Mouse (Mus musculus): Measurements from ENCODE around the gene 4932438A13Rik. TPM values are rescaled to one million over a fixed set of nuclear protein-coding genes. Genes with fewer than 3 reads are reported as not detected.

The 4932438A13Rik gene
- 45.0 and 53.4 TPM in 2 replicates for polyA plus RNA-seq (2015; fragmentation: Nextera tagmentation; extraction: Ambion mirVana)

DNA sequence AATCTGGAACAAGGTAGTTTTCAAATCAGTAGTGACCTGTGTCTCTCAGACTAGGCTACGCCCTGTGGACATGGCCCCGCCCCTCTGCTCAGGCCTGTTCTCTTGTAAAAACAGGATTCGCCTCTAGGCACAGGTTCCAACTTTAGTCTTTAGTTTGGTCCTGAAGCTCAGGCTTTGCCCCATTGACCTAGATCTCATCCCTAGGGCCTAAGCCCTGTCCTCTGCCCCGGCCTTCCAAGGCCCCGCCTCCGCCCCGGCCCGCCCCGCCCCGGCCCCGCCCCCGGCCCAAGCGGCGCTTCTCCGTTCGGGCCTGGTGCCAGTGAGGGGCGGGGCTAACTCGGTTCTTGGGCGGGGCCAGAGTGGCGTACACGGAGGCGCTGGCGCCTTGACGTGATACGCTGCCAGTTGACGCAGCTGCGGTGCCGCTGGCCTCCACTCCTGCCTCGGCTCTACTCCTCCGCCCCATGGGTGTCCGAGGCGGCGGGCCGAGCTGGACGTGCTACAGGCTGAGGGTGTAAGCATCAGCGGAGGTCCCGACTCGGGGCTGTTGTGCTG, at the start of gene 4932438A13Rik:
TSS of gene 4932438A13Rik (plus strand) at position 384 of the 555 bp plus-strand sequence.
- WGBS, result under 1% methylated on average over 38 of the region's 38 CpGs
- Histone ChIP-seq H3K27ac (ENCODE audit: low read length) (peak within 1 kb of the TSS; percentile 89), H3K9ac (replicated peaks; ENCODE audit: low read length) (peak within 1 kb of the TSS; percentile 86), H3K27me3 (ENCODE audit: insufficient read depth, low read length) (no peaks in the 10 kb centered on the region), H3K36me3 (ENCODE audit: insufficient read depth, low read length) (peaks cover 11% of the 10 kb centered on the region), H3K4me3 (ENCODE audit: low read length) (peak within 1 kb of the TSS; percentile 89), H3K9me3 (ENCODE audit: low read length) (no peaks in the 10 kb centered on the region; the same call in 1 of the 2 replicates), H3K4me2 (replicated peaks; ENCODE audit: low read depth, low read length) (peak within 1 kb of the TSS; percentile 62), H3K4me1 (ENCODE audit: insufficient read depth, low read length) (peaks cover 4% of the 10 kb centered on the region; the same call in 1 of the 2 replicates)
- ATAC-seq (ENCODE audit: low FRiP score, low TSS enrichment), result peak; percentile 99

- WGBS, result 93% methylated on average over 5 of the region's 5 CpGs
- H3K36me3 ChIP-seq (ENCODE audit: insufficient read depth, low read length), result no peaks in the 10 kb centered on the region
- no peak overlapping the region for H3K4me2 ChIP-seq (replicated peaks; ENCODE audit: low read depth, low read length)
Observed at GRCm38 (mm10) chr3:36816633-36817032, 46.3 kb upstream of the 4932438A13Rik start.

DNA sequence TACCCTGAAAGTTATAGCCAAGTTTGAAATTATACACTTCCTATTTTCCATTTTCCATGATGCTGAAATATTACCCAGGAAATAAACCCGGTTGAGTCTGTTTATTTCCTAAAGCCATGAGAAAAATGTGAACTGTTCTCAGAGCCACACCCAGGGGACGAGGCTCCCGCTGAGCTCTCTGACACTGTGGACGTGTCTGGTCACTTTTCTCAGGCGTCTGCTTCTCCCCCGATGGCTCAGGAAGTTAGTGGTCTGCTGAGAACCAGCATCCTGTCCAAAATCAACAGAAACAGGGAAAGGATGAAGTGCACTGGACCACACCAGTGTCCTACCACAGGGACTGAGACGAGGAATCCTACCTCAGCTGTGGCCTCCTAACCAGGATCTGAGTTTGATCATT, 43.5 kb upstream of the 4932438A13Rik start:
- H3K4me1 ChIP-seq (ENCODE audit: insufficient read depth, low read length), result 0 out of 2 replicates have a peak, but pooled peaks cover 3% of the 10 kb centered on the region
- no peak overlapping the region for H3K4me3 ChIP-seq (ENCODE audit: low read length)
- peak overlapping the region; percentile 69 for H3K27ac ChIP-seq (ENCODE audit: low read length)
- no peak overlapping the region for H3K9ac ChIP-seq (replicated peaks; ENCODE audit: low read length)
- H3K27me3 ChIP-seq (ENCODE audit: insufficient read depth, low read length), result no peaks in the 10 kb centered on the region
- WGBS, result 42% methylated on average over 7 of the region's 7 CpGs
- H3K36me3 ChIP-seq (ENCODE audit: insufficient read depth, low read length), result no peaks in the 10 kb centered on the region
- peak; percentile 67; the same call in 1 of the 2 replicates for ATAC-seq (ENCODE audit: low FRiP score, low TSS enrichment)
- H3K4me2 ChIP-seq (replicated peaks; ENCODE audit: low read depth, low read length), result no peak overlapping the region
- no peaks in the 10 kb centered on the region for H3K9me3 ChIP-seq (ENCODE audit: low read length)

More at GRCm38 (mm10) chr3:36816633-36817032, 46.3 kb upstream of the 4932438A13Rik start:
- Histone ChIP-seq H3K9ac (replicated peaks; ENCODE audit: low read length) (no peak overlapping the region), H3K9me3 (ENCODE audit: low read length) (no peaks in the 10 kb centered on the region; the same call in 1 of the 2 replicates), H3K27ac (ENCODE audit: low read length) (no peak overlapping the region), H3K4me3 (ENCODE audit: low read length) (no peak overlapping the region), H3K4me1 (ENCODE audit: insufficient read depth, low read length) (0 out of 2 replicates have a peak, but pooled peaks cover 3% of the 10 kb centered on the region), H3K27me3 (ENCODE audit: insufficient read depth, low read length) (no peaks in the 10 kb centered on the region)
- ATAC-seq (ENCODE audit: low FRiP score, low TSS enrichment), result no peak

DNA sequence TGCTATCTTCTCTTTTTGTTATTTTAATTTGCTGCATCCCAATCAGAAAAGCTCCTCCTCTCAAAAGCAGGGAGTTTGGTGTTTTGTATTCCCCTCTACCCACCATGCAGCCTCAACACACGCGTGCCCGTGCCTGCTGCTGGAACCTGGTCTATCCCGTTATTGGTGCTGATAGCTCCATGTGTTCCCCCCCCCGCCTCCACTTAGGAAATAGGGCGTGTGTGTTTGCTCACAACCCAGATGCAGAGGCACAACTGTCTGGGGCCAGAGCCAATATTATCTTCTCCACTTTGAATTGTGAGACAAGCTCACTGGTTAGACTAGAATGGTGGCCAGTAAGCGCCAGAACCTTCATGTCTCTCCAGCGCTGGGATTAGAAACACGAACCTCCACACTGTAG, 41.9 kb upstream of the 4932438A13Rik start:
- Histone ChIP-seq H3K4me2 (replicated peaks; ENCODE audit: low read depth, low read length) (no peak overlapping the region), H3K27ac (ENCODE audit: low read length) (no peak overlapping the region), H3K9me3 (ENCODE audit: low read length) (no peaks in the 10 kb centered on the region), H3K36me3 (ENCODE audit: insufficient read depth, low read length) (no peaks in the 10 kb centered on the region), H3K4me3 (ENCODE audit: low read length) (no peak overlapping the region), H3K27me3 (ENCODE audit: insufficient read depth, low read length) (no peaks in the 10 kb centered on the region), H3K9ac (replicated peaks; ENCODE audit: low read length) (no peak overlapping the region), H3K4me1 (ENCODE audit: insufficient read depth, low read length) (0 out of 2 replicates have a peak, but pooled peaks cover 3% of the 10 kb centered on the region)
- WGBS, result 88% methylated on average over 9 of the region's 9 CpGs
- no peak for ATAC-seq (ENCODE audit: low FRiP score, low TSS enrichment)

- 48% methylated on average over 1 of the region's 1 CpGs for WGBS
- no peak for ATAC-seq (ENCODE audit: low FRiP score, low TSS enrichment)
- no peak overlapping the region for H3K4me2 ChIP-seq (replicated peaks; ENCODE audit: low read depth, low read length)
- H3K9me3 ChIP-seq (ENCODE audit: low read length), result no peaks in the 10 kb centered on the region
- no peak overlapping the region for H3K9ac ChIP-seq (replicated peaks; ENCODE audit: low read length)
- H3K4me3 ChIP-seq (ENCODE audit: low read length), result no peak overlapping the region
- H3K27ac ChIP-seq (ENCODE audit: low read length), result no peak overlapping the region
- H3K36me3 ChIP-seq (ENCODE audit: insufficient read depth, low read length), result no peaks in the 10 kb centered on the region
- H3K27me3 ChIP-seq (ENCODE audit: insufficient read depth, low read length), result no peaks in the 10 kb centered on the region
- no peaks in the 10 kb centered on the region for H3K4me1 ChIP-seq (ENCODE audit: insufficient read depth, low read length)
Observed at GRCm38 (mm10) chr3:36825098-36825497, 37.8 kb upstream of the 4932438A13Rik start.

- WGBS, result 56% methylated on average over 4 of the region's 4 CpGs
Observed at GRCm38 (mm10) chr3:36825554-36825953, 37.4 kb upstream of the 4932438A13Rik start.

DNA sequence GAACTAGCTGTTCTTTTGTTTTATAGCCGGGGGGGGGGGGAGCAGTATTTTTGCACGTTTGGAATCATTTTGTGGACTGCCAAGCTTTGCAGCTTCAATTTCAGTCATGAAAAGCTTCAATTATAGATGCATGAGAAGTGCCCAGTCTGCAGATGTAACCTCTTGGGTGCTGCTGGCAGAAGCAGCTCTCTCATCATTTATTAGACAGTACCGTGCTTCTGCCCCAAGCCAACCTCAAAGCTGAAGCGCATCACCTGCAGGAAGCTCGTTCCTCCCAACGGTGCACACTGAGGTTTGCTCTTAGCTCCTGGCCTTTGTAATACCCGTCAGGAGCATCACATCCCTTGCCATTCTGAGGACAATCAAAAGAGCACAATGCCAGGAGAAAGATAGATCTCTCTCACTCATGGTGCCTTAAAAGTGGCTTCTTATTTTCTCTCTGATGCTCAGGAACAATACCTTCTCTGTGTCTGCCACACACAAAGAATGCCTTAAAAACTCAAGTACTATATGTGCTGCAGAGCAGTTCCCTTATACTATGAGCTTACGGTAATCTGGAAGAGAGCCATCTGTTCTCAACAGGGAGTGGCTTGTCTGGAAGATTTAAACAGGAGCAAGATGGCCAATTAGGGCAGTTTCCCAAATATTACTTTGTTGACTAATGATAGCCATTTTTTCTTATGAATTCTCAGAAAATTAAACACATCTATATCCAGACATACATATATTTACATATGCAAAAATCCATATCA, 35.5 kb upstream of the 4932438A13Rik start:
- Histone ChIP-seq H3K4me2 (replicated peaks; ENCODE audit: low read depth, low read length) (no peak overlapping the region), H3K4me1 (ENCODE audit: insufficient read depth, low read length) (no peaks in the 10 kb centered on the region), H3K27ac (ENCODE audit: low read length) (no peak overlapping the region), H3K4me3 (ENCODE audit: low read length) (no peak overlapping the region), H3K9ac (replicated peaks; ENCODE audit: low read length) (no peak overlapping the region), H3K27me3 (ENCODE audit: insufficient read depth, low read length) (no peaks in the 10 kb centered on the region), H3K9me3 (ENCODE audit: low read length) (no peaks in the 10 kb centered on the region), H3K36me3 (ENCODE audit: insufficient read depth, low read length) (no peaks in the 10 kb centered on the region)
- no peak for ATAC-seq (ENCODE audit: low FRiP score, low TSS enrichment)
- WGBS, result 55% methylated on average over 8 of the region's 8 CpGs

More at GRCm38 (mm10) chr3:36825554-36825953, 37.4 kb upstream of the 4932438A13Rik start:
- Histone ChIP-seq H3K27me3 (ENCODE audit: insufficient read depth, low read length) (no peaks in the 10 kb centered on the region), H3K4me1 (ENCODE audit: insufficient read depth, low read length) (no peaks in the 10 kb centered on the region), H3K36me3 (ENCODE audit: insufficient read depth, low read length) (no peaks in the 10 kb centered on the region), H3K9me3 (ENCODE audit: low read length) (no peaks in the 10 kb centered on the region), H3K4me3 (ENCODE audit: low read length) (no peak overlapping the region), H3K9ac (replicated peaks; ENCODE audit: low read length) (no peak overlapping the region), H3K4me2 (replicated peaks; ENCODE audit: low read depth, low read length) (no peak overlapping the region), H3K27ac (ENCODE audit: low read length) (no peak overlapping the region)
- ATAC-seq (ENCODE audit: low FRiP score, low TSS enrichment), result no peak

- Histone ChIP-seq H3K27me3 (ENCODE audit: insufficient read depth, low read length) (no peaks in the 10 kb centered on the region), H3K27ac (ENCODE audit: low read length) (no peak overlapping the region), H3K36me3 (ENCODE audit: insufficient read depth, low read length) (no peaks in the 10 kb centered on the region), H3K4me2 (replicated peaks; ENCODE audit: low read depth, low read length) (no peak overlapping the region), H3K9ac (replicated peaks; ENCODE audit: low read length) (no peak overlapping the region), H3K4me1 (ENCODE audit: insufficient read depth, low read length) (no peaks in the 10 kb centered on the region), H3K9me3 (ENCODE audit: low read length) (no peaks in the 10 kb centered on the region), H3K4me3 (ENCODE audit: low read length) (no peak overlapping the region)
- WGBS, result 92% methylated on average over 3 of the region's 3 CpGs
- no peak for ATAC-seq (ENCODE audit: low FRiP score, low TSS enrichment)
Observed at GRCm38 (mm10) chr3:36830218-36830617, 32.7 kb upstream of the 4932438A13Rik start.

DNA sequence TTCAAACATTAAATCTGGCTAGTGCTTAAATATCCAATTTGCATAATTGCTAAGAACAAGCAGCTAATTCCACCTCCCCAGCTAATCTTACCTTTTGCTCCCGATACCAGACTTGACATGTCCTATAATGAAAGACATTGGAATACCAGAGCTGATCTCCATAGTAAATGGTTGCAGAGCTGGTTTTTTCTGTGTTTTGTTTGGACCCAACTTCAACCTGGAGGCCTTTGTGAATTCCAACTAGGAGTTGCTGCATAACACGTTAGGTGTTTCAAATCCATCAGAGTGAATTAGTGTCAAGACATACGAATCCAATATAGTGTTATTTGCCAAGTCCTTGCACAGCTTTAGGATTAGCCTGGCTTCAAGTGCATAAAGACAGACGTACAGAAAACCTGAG, 28.5 kb upstream of the 4932438A13Rik start:
- Histone ChIP-seq H3K4me3 (ENCODE audit: low read length) (no peak overlapping the region), H3K4me1 (ENCODE audit: insufficient read depth, low read length) (0 out of 2 replicates have a peak, but pooled peaks cover 4% of the 10 kb centered on the region), H3K4me2 (replicated peaks; ENCODE audit: low read depth, low read length) (no peak overlapping the region), H3K9ac (replicated peaks; ENCODE audit: low read length) (no peak overlapping the region), H3K27ac (ENCODE audit: low read length) (no peak overlapping the region), H3K9me3 (ENCODE audit: low read length) (no peaks in the 10 kb centered on the region), H3K27me3 (ENCODE audit: insufficient read depth, low read length) (no peaks in the 10 kb centered on the region), H3K36me3 (ENCODE audit: insufficient read depth, low read length) (no peaks in the 10 kb centered on the region)
- WGBS, result 73% methylated on average over 4 of the region's 4 CpGs
- no peak for ATAC-seq (ENCODE audit: low FRiP score, low TSS enrichment)

GRCm38 (mm10) chr3:36834832-36835231, 28.1 kb upstream of the 4932438A13Rik start:
- Histone ChIP-seq H3K27ac (ENCODE audit: low read length) (no peak overlapping the region), H3K4me3 (ENCODE audit: low read length) (no peak overlapping the region), H3K36me3 (ENCODE audit: insufficient read depth, low read length) (no peaks in the 10 kb centered on the region), H3K4me2 (replicated peaks; ENCODE audit: low read depth, low read length) (no peak overlapping the region), H3K9ac (replicated peaks; ENCODE audit: low read length) (no peak overlapping the region), H3K4me1 (ENCODE audit: insufficient read depth, low read length) (0 out of 2 replicates have a peak, but pooled peaks cover 4% of the 10 kb centered on the region), H3K27me3 (ENCODE audit: insufficient read depth, low read length) (no peaks in the 10 kb centered on the region; the same call in 1 of the 2 replicates), H3K9me3 (ENCODE audit: low read length) (no peaks in the 10 kb centered on the region)
- no peak for ATAC-seq (ENCODE audit: low FRiP score, low TSS enrichment)
- WGBS, result 88% methylated on average over 2 of the region's 2 CpGs

Measured in kidney, embryonic 16.5 days (tissue).